Mouse (Mus musculus): ENCODE results near the gene Ndrg3.
"Not testable (repeated sequence)": the region's sequence is repeated elsewhere in the genome, so short reads cannot be mapped to it uniquely, and the experiment has no call there.

Gene Ndrg3

DNA sequence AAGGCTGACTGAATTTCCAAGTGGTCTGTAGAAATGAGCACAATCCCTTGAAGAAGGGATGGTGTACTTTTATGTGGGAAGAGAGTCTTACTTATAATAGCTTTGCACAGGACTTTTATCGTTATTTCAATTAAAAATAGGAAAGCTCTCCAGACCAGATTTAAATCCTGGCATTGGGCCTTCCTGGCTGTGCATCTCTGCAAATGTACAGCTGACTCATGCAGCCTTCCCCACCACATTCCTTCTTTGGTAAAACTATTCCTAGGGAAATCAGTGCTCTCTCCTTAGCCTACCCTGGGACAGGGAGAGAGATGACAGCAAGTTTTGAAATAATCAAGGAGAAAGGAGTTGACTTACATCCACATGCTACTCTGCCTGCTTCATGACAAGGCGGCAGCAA is 54.1 kb downstream of the Ndrg3 start:
- no peak for DNase-seq (ENCODE audit: low spot score)

DNA sequence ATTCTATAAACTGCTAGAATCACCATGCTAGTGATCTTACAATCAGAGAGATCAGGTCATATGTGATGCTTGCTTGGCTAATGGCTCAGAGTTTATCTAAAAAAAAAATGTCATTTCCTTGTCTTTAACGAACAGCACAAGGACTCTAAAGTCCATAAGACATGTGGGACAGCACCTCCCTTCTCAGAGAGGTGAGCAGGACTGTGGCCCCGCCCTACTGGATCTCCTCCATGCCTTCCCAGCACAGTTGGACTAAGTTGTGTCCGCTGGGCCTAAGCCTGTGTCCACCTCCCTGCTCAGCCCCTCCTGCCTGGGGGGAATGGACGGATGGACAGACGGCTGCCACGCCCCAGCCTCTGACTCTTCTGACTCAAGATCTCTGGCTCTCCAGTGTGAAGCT is 56.9 kb downstream of the Ndrg3 start:
- DNase-seq (ENCODE audit: low spot score): no peak

DNA sequence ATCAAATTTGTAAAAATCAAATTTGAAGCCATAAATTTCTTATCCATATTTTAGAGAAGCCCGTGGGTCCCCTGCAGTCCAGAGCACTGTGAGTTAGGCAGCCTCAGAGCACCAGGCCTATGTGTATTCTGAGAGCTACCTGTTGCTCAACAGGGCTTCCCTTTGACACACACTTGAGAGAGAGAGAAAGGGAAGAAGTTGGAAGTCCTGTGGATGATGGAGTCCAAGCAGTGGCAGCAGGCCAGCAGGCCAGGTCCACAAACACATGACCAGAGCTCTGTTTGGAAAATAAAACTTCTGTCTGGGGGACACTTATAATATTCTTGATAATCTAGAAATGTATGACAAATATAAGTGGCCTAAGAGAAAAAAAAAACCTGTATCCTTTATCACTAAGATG is 58.4 kb downstream of the Ndrg3 start:
- DNase-seq (ENCODE audit: low spot score): no peak

DNA sequence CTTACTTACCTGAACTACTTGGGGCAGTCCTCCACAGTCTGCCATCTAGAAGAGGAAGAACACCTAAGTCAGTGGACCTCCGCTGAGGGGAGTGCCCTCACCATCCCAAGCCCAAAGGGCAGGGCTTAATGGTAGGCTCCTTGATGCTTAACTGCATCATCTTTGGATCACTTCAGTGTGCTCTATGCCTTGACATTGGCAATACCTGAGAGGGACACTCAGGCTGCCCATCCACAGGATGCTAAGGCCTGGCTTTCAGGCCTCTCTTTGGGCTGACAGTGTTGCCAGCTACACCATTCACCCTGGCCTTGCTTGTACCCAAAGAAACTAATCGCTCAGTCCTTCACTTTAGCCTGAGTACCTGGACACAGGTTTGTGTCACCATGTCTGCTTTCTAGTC is 60.4 kb downstream of the Ndrg3 start:
- DNase-seq (ENCODE audit: low spot score): no peak

- no peak for DNase-seq (ENCODE audit: low spot score)
Observed at GRCm38 (mm10) chr2:156930549-156930948, 61.3 kb downstream of the Ndrg3 start.

DNA sequence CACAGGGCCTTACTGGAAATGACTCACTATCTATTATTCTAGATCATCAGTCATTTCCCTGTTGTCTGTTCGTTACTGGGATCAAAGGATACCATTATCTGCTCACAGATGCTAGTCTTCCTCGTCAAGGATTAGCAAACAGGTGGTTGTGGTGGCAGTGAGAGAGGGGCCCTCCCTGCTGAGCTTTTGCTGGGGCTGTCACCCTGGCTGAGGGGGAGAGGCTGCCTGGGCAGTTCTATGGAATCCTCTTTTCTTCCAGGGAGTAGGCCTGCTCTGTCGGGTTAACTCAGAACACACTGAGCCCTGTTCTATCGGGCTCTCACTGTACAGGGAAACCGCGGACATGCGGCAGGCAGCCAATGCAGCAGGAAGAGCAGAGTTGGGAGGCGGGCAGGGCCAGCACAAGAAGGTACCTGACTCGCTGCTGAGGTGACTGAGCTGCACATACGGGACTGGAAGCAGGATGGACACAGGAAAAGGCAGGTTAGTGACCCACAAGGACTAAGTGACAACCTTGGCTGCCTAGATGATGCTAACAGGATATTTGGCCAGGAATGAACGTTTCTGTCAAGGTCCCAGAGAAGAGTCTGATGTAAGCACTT is 62.2 kb downstream of the Ndrg3 start:
- DNase-seq (ENCODE audit: low spot score): no peak

GRCm38 (mm10) chr2:156928606-156929005 is 63.2 kb downstream of the Ndrg3 start:
- no peak for DNase-seq (ENCODE audit: low spot score)

DNA sequence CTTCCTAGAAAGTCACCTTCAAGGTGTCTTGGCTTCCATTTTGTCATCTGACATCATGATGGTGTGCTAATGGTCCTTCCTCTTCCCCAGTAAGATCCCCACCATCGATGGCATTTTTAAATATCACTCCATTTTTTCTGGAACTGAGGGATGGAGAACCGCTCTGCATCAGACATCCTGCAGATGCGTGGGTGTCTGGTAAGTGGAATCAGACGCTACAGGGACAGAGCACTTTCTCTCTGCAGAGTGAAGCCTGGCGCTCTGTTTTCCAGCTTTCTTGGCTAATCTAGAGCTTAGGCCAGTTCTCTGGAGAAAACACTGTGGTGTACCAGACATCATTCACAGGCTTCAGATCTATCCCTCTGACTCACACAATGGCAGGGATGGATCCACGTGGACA is 64.2 kb downstream of the Ndrg3 start:
- no peak for DNase-seq (ENCODE audit: low spot score)

GRCm38 (mm10) chr2:156925611-156926010 is 66.2 kb downstream of the Ndrg3 start:
- not testable (repeated sequence) for DNase-seq (ENCODE audit: low spot score)

DNA sequence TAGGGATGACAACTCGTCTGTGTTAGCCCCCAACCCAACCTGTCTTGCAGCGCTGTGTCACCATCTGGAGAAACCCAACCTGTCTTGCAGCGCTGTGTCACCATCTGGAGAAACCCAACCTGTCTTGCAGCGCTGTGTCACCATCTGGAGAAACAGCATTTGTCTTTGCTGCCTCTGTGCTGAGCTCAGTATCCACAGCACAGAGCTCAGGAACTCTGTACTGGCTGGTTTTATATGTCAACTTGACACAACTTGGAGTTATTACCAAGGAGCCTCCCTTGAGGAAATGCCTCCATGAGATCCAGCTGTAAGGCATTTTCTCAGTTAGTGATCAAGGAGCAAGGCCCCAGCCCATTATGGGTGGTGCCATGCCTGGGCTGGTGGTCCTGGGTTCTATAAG is 66.8 kb downstream of the Ndrg3 start:
- DNase-seq (ENCODE audit: low spot score): not testable (repeated sequence)

DNA sequence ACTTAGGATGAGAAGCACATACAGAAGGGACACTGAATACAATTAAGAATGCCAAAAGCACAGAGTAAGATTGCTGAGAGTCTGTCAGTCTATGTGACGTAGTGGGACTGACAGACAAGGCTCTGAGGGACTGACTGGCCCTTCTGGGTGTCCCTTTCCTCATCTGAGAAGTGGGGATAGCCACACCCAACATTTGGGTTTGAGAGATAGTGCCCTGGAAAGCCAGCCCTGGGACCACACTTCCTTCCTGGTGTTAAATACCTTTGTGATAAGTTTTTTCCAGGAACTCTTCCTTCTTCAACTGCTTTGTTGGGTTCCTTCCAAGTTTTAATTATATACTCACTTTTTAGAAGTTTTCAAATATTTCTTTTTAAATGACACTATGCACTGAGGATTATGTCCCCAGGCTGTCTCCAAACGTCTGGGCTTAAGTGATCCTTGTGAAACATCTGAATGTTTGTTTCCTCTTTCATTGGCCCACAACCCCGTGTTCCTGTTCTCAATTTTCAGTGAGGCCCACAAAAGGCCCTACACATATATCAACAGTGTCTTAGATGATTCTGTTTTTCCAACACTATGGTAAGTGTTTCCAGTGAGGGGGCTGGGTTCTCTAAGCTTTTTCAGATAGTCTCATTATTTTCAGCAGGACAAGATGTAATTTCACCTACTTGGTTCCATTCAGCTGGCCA is 67.5 kb downstream of the Ndrg3 start:
- no peak for DNase-seq (ENCODE audit: low spot score)

- DNase-seq (ENCODE audit: low spot score): no peak
Observed at GRCm38 (mm10) chr2:156923057-156923456, 68.8 kb downstream of the Ndrg3 start.

- DNase-seq (ENCODE audit: low spot score): no peak
Observed at GRCm38 (mm10) chr2:156919796-156920195, 72.1 kb downstream of the Ndrg3 start.

GRCm38 (mm10) chr2:156919191-156919590 is 72.7 kb downstream of the Ndrg3 start:
- not testable (repeated sequence) for DNase-seq (ENCODE audit: low spot score)

- no peak for DNase-seq (ENCODE audit: low spot score)
Observed at GRCm38 (mm10) chr2:156918562-156918961, 73.3 kb downstream of the Ndrg3 start.

DNA sequence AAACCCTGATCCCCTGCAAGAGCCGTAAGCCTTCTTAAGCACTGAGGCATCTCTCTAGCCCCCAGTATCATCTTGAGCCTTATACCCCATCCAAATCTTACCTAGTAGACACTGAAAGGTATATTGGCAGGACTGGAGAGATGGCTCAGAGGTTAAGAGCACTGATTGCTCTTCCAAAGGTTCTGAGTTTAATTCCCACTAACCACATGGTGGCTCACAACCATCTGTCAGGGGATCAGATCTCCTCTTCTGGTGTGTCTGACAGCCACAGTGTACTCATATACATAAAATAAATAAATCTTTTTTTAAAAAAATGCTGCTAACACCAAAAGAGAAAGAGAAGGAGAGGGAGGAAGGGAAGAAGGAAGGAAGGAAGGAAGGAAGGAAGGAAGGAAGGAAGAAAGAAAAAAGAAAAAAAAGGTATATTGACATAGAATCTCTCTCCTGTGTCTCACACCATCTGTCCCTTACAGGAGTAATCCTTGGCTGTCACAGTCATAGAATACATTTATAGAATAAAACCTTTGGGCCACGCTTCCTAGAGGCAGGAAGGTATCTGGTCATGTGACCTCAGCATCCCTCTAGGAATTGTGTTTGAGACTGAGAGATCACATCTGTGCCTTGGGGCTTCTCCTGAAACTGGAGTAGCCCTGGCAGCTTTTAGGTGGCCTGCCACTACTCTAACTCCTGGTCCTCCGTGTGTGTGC is 75.3 kb downstream of the Ndrg3 start:
- DNase-seq (ENCODE audit: low spot score): no peak

- no peak for DNase-seq (ENCODE audit: low spot score)
Observed at GRCm38 (mm10) chr2:156915559-156915958, 76.3 kb downstream of the Ndrg3 start.

DNA sequence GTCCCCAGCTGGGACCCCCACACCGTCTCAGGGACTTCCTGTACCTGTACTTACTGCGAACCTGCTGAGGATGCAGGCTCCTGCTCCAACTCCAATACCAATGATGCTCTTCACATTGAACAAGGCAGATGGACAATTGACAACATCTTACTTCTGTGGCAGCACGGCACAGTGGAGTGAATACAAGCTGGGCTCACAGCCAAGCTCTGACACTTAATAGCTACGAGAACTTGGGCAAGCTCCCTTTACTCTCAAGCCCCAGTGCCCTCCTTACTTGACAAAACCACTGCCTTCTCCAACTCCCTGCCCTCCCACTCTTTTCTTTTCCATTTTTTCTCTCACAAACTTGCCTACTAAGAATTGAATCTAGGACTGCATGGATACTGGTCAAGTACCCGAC is 78.7 kb downstream of the Ndrg3 start:
- no peak for DNase-seq (ENCODE audit: low spot score)

GRCm38 (mm10) chr2:156905931-156906330 is 85.9 kb downstream of the Ndrg3 start:
- not testable (repeated sequence) for DNase-seq (ENCODE audit: low spot score)

GRCm38 (mm10) chr2:156904976-156905717 is 86.7 kb downstream of the Ndrg3 start:
- peak; percentile 84 for DNase-seq (ENCODE audit: low spot score)

DNA sequence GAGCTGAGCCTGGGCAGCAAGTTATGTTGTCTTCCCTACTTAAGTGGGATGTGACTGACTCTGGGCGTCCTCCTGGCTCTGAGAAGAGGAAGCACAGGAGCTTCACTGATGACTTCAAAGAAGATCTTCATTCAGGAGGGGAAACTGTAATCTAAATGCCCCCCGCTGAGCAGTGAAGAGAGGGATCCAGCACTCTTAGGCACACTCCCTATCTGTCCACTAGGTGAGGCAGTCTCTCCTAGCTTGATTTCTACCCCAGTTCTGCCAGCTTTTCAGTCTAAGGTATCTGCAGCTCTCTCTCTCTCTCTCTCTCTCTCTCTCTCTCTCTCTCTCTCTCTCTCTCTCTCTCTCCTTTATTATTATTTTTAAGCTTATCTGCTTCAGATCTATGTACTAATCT is 88.5 kb downstream of the Ndrg3 start:
- DNase-seq (ENCODE audit: low spot score): no peak

DNA sequence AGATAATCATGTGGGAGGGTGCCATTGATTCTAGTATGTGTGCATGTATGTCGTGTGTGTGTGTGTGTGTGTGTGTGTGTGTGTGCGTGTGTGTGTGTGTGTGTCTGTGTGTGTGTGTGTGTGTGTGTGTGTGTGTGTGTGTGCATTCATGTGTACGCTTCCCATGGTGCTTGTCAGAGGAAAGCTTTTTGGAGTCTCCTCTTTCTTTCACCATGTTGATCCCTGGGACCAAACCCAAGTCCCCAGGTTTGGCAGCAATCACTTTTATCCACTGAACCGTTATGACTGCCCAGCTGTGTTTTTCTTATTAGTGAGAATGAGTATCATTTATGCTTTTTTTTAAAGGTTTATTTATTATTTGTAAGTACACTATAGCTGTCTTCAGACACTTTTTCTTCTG is 89.4 kb downstream of the Ndrg3 start:
- not testable (repeated sequence) for DNase-seq (ENCODE audit: low spot score)

- no peak for DNase-seq (ENCODE audit: low spot score)
Observed at GRCm38 (mm10) chr2:156901883-156902282, 90.0 kb downstream of the Ndrg3 start.

Measured in testis, postnatal 10 days (tissue).